Comparison of ENCODE assay signal across 8 mouse cellular contexts in genomic region chr5:121190836-121191583, GRCm38 (mm10). TPM values are rescaled to one million over a fixed set of nuclear protein-coding genes. Genes with fewer than 3 reads are reported as not detected.
DNase-seq lines count a peak whose midpoint lies in the region; ATAC-seq and TF ChIP-seq lines count a peak whose summit lies in the region.

Gene Ptpn11 (minus strand): TSS chr5:121191397.

- peaks cover 88% of the 10 kb centered on the region for H3K4me1 ChIP-seq in erythroblast, embryonic 14.5 days (ENCODE audit: control insufficient read depth)
- peaks cover 39% of the 10 kb centered on the region for H3K4me1 ChIP-seq in heart, embryonic 12.5 days (replicated peaks)
- H3K4me1 ChIP-seq in kidney, postnatal 0 days (replicated peaks; ENCODE audit: insufficient read depth, low read length) = peaks cover 4% of the 10 kb centered on the region; the same call in 1 of the 2 replicates
- peaks cover 91% of the 10 kb centered on the region for H3K4me1 ChIP-seq in liver, embryonic 15.5 days (replicated peaks)
- peaks cover 20% of the 10 kb centered on the region for H3K4me1 ChIP-seq in neural tube, embryonic 11.5 days (ENCODE audit: control insufficient read depth, insufficient read depth, low read length)
- peaks cover 27% of the 10 kb centered on the region for H3K4me1 ChIP-seq in stomach, embryonic 16.5 days (ENCODE audit: control insufficient read depth, insufficient read depth, low read length)

- peak; percentile 94 for ATAC-seq in heart, embryonic 12.5 days (ENCODE audit: insufficient number of reproducible peaks, low FRiP score)
- peak; percentile 94 for ATAC-seq in kidney, postnatal 0 days (replicated peaks; ENCODE audit: low FRiP score, low read depth)
- peak; percentile 94 for ATAC-seq in liver, embryonic 15.5 days (ENCODE audit: insufficient read depth)
- ATAC-seq in neural tube, embryonic 11.5 days (ENCODE audit: insufficient read depth, low FRiP score, low TSS enrichment) = peak; percentile 92
- peak; percentile 97 for ATAC-seq in stomach, embryonic 16.5 days (ENCODE audit: insufficient read depth, low FRiP score)

- TF ChIP-seq CTCF in brain, embryonic 14.5 days (IDR thresholded peaks at IDR 0.05; ENCODE audit: borderline replicate concordance, extremely low read depth, insufficient read depth, insufficient read length) = no peak
- no peak for TF ChIP-seq CTCF in kidney, postnatal 0 days (IDR thresholded peaks at IDR 0.05; ENCODE audit: low read depth)

- no peaks in the 10 kb centered on the region for H3K9me3 ChIP-seq in erythroblast, embryonic 14.5 days (ENCODE audit: control insufficient read depth, low read length)
- no peaks in the 10 kb centered on the region for H3K9me3 ChIP-seq in heart, embryonic 12.5 days (replicated peaks)
- H3K9me3 ChIP-seq in kidney, postnatal 0 days (replicated peaks; ENCODE audit: low read length) = no peaks in the 10 kb centered on the region
- no peaks in the 10 kb centered on the region for H3K9me3 ChIP-seq in liver, embryonic 15.5 days (replicated peaks)
- no peaks in the 10 kb centered on the region for H3K9me3 ChIP-seq in neural tube, embryonic 11.5 days (ENCODE audit: control insufficient read depth, low read length)
- no peaks in the 10 kb centered on the region for H3K9me3 ChIP-seq in stomach, embryonic 16.5 days (replicated peaks; ENCODE audit: control insufficient read depth, low read length)

- H3K27ac ChIP-seq in heart, embryonic 12.5 days (ENCODE audit: poor library complexity, severe bottlenecking) = peak within 1 kb of the TSS; percentile 87
- peak within 1 kb of the TSS; percentile 86 for H3K27ac ChIP-seq in kidney, postnatal 0 days
- H3K27ac ChIP-seq in liver, embryonic 15.5 days (replicated peaks) = peak within 1 kb of the TSS; percentile 81
- peak within 1 kb of the TSS; percentile 68 for H3K27ac ChIP-seq in neural tube, embryonic 11.5 days (ENCODE audit: low read depth, low read length)
- peak within 1 kb of the TSS; percentile 81 for H3K27ac ChIP-seq in stomach, embryonic 16.5 days (ENCODE audit: low read length)

- H3K36me3 ChIP-seq in erythroblast, embryonic 14.5 days (ENCODE audit: control insufficient read depth) = peaks cover 24% of the 10 kb centered on the region
- no peaks in the 10 kb centered on the region for H3K36me3 ChIP-seq in heart, embryonic 12.5 days
- H3K36me3 ChIP-seq in kidney, postnatal 0 days (ENCODE audit: insufficient read depth, low read length) = no peaks in the 10 kb centered on the region
- H3K36me3 ChIP-seq in liver, embryonic 15.5 days (replicated peaks) = no peaks in the 10 kb centered on the region
- no peaks in the 10 kb centered on the region for H3K36me3 ChIP-seq in neural tube, embryonic 11.5 days (ENCODE audit: control insufficient read depth, insufficient read depth, low read length)
- no peaks in the 10 kb centered on the region for H3K36me3 ChIP-seq in stomach, embryonic 16.5 days (ENCODE audit: control insufficient read depth, insufficient read depth, low read length)

- peak within 1 kb of the TSS; percentile 95 for H3K4me3 ChIP-seq in erythroblast, embryonic 14.5 days (replicated peaks)
- peak within 1 kb of the TSS; percentile 81 for H3K4me3 ChIP-seq in heart, embryonic 12.5 days
- peak within 1 kb of the TSS; percentile 96 for H3K4me3 ChIP-seq in kidney, postnatal 0 days (replicated peaks; ENCODE audit: low read depth, low read length)
- peak within 1 kb of the TSS; percentile 86 for H3K4me3 ChIP-seq in liver, embryonic 15.5 days (replicated peaks)
- H3K4me3 ChIP-seq in neural tube, embryonic 11.5 days (ENCODE audit: low read depth, low read length) = peak within 1 kb of the TSS; percentile 97
- peak within 1 kb of the TSS; percentile 92 for H3K4me3 ChIP-seq in stomach, embryonic 16.5 days (replicated peaks; ENCODE audit: low read length)

- H3K4me2 ChIP-seq in heart, embryonic 12.5 days = peak within 1 kb of the TSS; percentile 82
- peak within 1 kb of the TSS; percentile 78 for H3K4me2 ChIP-seq in kidney, postnatal 0 days (ENCODE audit: low read length)
- H3K4me2 ChIP-seq in liver, embryonic 15.5 days = peak within 1 kb of the TSS; percentile 85
- H3K4me2 ChIP-seq in neural tube, embryonic 11.5 days (ENCODE audit: low read depth) = peak within 1 kb of the TSS; percentile 56
- peak within 1 kb of the TSS; percentile 86 for H3K4me2 ChIP-seq in stomach, embryonic 16.5 days (ENCODE audit: low read depth, low read length)

- no peaks in the 10 kb centered on the region for H3K27me3 ChIP-seq in erythroblast, embryonic 14.5 days (ENCODE audit: control insufficient read depth)
- H3K27me3 ChIP-seq in heart, embryonic 12.5 days (replicated peaks) = peaks cover 4% of the 10 kb centered on the region; the same call in 1 of the 2 replicates
- no peaks in the 10 kb centered on the region for H3K27me3 ChIP-seq in kidney, postnatal 0 days (ENCODE audit: insufficient read depth, low read length)
- no peaks in the 10 kb centered on the region for H3K27me3 ChIP-seq in liver, embryonic 15.5 days
- H3K27me3 ChIP-seq in neural tube, embryonic 11.5 days (ENCODE audit: control insufficient read depth, insufficient read depth, low read length) = no peaks in the 10 kb centered on the region
- no peaks in the 10 kb centered on the region for H3K27me3 ChIP-seq in stomach, embryonic 16.5 days (ENCODE audit: control insufficient read depth, insufficient read depth, low read length)

- TF ChIP-seq POLR2A in brain, embryonic 14.5 days (IDR thresholded peaks at IDR 0.05; ENCODE audit: borderline replicate concordance, extremely low read depth, insufficient read depth, insufficient read length, poor library complexity, severe bottlenecking) = peak; percentile 89

- peak within 1 kb of the TSS; percentile 90 for H3K9ac ChIP-seq in heart, embryonic 12.5 days
- H3K9ac ChIP-seq in kidney, postnatal 0 days (ENCODE audit: low read depth, low read length) = peak within 1 kb of the TSS; percentile 96
- peak within 1 kb of the TSS; percentile 93 for H3K9ac ChIP-seq in liver, embryonic 15.5 days
- peak within 1 kb of the TSS; percentile 89 for H3K9ac ChIP-seq in neural tube, embryonic 11.5 days (ENCODE audit: low read length)
- peak within 1 kb of the TSS; percentile 94 for H3K9ac ChIP-seq in stomach, embryonic 16.5 days (ENCODE audit: low read length)

- DNase-seq in CD4-positive helper T cell, adult 2 months (ENCODE audit: low read depth, low spot score) = peak; percentile 89
- peak; percentile 92 for DNase-seq in brain, embryonic 14.5 days (ENCODE audit: low read depth)
- peak; percentile 91 for DNase-seq in kidney, postnatal 0 days (ENCODE audit: low spot score)
- peak; percentile 91 for DNase-seq in neural tube, embryonic 11.5 days (ENCODE audit: low spot score)

- WGBS in heart, embryonic 12.5 days = under 1% methylated on average over 75 of the region's 98 CpGs
- WGBS in kidney, postnatal 0 days = under 1% methylated on average over 85 of the region's 98 CpGs
- under 1% methylated on average over 98 of the region's 98 CpGs for WGBS in liver, embryonic 15.5 days (ENCODE audit: insufficient replicate concordance)
- WGBS in neural tube, embryonic 11.5 days = under 1% methylated on average over 73 of the region's 98 CpGs
- under 1% methylated on average over 96 of the region's 98 CpGs for WGBS in stomach, embryonic 16.5 days

RNA-seq across cellular contexts. Expression of gene Ptpn11, which starts in this region (rescaled TPM):
- 41.6 and 58.5 TPM in 2 replicates for polyA plus RNA-seq in brain, embryonic 14.5 days (2012; rRNA removed)
- polyA plus RNA-seq in erythroblast, embryonic 14.5 days (2012) = 1.5 and 2.0 TPM in 2 replicates
- polyA plus RNA-seq in heart, embryonic 12.5 days (2016; fragmentation: Nextera tagmentation; extraction: Ambion mirVana) = 22.9 and 24.3 TPM in 2 replicates
- 20.0 and 20.8 TPM in 2 replicates for polyA plus RNA-seq in kidney, postnatal 0 days (2015; fragmentation: Nextera tagmentation; extraction: Ambion mirVana)
- polyA plus RNA-seq in liver, embryonic 15.5 days (2015; fragmentation: Nextera tagmentation; extraction: Ambion mirVana) = 9.1 and 9.2 TPM in 2 replicates
- polyA plus RNA-seq in neural tube, embryonic 11.5 days (2014; fragmentation: Nextera tagmentation; extraction: Ambion mirVana) = 23.3 and 26.4 TPM in 2 replicates
- 14.4 and 14.7 TPM in 2 replicates for polyA plus RNA-seq in stomach, embryonic 16.5 days (2015; fragmentation: Nextera tagmentation; extraction: Ambion mirVana)

Comparison
In these comparisons a context has a peak if more than half of its experiments do, and no peak if none do; other contexts are left out.
1. Peak in every context shown above with its lines: DNase-seq, ATAC-seq, H3K4me3 ChIP-seq and H3K27ac ChIP-seq.